Mouse (Mus musculus) bone marrow, adult 2 months (tissue): ENCODE measurements at regions not wholly inside any gene's neighbourhood (a gene's known extent, or its start where the extent isn't known, plus 50 kb on each side); places are given as distances from the start of the nearest gene placed in this dataset.

Source experiments
- H3K27ac ChIP-seq: fragments of 200-500 bp; 2 replicates; pipeline ENCODE4 v1.5.1; 2012; ENCODE audit warnings: low read depth, mild to moderate bottlenecking, control low read depth, inconsistent platforms, low read length; ENCODE audit not compliant: control insufficient read depth, poor library complexity, insufficient read depth
- H3K4me1 ChIP-seq: fragments of 200-500 bp; 2 replicates; pipeline ENCODE4 v1.6.1; 2011; ENCODE audit warnings: low read length; ENCODE audit not compliant: control insufficient read depth, insufficient read depth
- H3K4me3 ChIP-seq: fragments of 200-500 bp; replicated peaks from 2 replicates; pipeline ENCODE3; 2011; ENCODE audit warnings: mild to moderate bottlenecking, low read depth, low read length, control low read depth; ENCODE audit not compliant: control insufficient read depth
- CTCF ChIP-seq: fragments of 200-500 bp; IDR thresholded peaks from 2 replicates; pipeline ENCODE4 v1.5.1; 2011; ENCODE audit warnings: low read length, control low read depth; ENCODE audit not compliant: control insufficient read depth, insufficient read depth
- POLR2A ChIP-seq: fragments of 200-500 bp; IDR thresholded peaks from 2 replicates; pipeline ENCODE4 v1.6.1; 2011; ENCODE audit warnings: low read depth, mild to moderate bottlenecking, control low read depth, low read length, borderline replicate concordance; ENCODE audit not compliant: control insufficient read depth
- WGBS: fragments of 180-500 bp; shearing (Covaris S2); methylation state at CpG from one replicate; pipeline ENCODE4 v1.1.7; 2018; 5-methylcytosine and 5-hydroxymethylcytosine counted together

DNA sequence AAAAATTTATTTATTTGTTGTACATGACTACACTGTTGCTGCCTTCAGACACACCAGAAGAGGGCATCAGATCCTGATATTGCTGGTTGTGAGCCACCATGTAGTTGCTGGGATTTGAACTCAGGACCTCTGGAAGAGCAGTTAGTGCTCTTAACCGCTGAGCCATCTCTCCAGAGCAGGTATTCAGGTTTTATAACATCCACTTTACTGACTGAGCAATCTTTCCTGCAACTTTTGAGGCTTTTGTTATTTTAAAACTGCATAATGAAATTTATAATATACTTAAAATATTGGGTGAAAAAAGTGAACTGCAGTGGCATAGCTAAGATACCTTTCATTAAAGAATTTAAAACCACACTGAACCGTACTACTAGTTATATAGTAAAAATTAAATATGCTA lies 101.0 kb downstream of the Tbx4 start:
- Histone ChIP-seq H3K4me3 (no peak overlapping the region), H3K4me1 (no peaks in the 10 kb centered on the region), H3K27ac (no peak overlapping the region)
- TF ChIP-seq POLR2A, result no peak
- TF ChIP-seq CTCF, result no peak
- 82% methylated on average over 2 of the region's 2 CpGs for WGBS

- no peak overlapping the region for H3K4me3 ChIP-seq
- H3K4me1 ChIP-seq, result no peaks in the 10 kb centered on the region
- TF ChIP-seq POLR2A, result no peak
- no peak for TF ChIP-seq CTCF
- 3% methylated on average over 10 of the region's 10 CpGs for WGBS
- no peak overlapping the region for H3K27ac ChIP-seq
These were observed 103.3 kb downstream of the Tbx4 start for GRCm38 (mm10) chr11:85989536-85989935.

GRCm38 (mm10) chr11:85989940-85990493 lies 103.8 kb downstream of the Tbx4 start:
- Histone ChIP-seq H3K27ac (no peak overlapping the region), H3K4me1 (no peaks in the 10 kb centered on the region), H3K4me3 (no peak overlapping the region)
- TF ChIP-seq POLR2A, result no peak
- TF ChIP-seq CTCF, result no peak
- WGBS, result 15% methylated on average over 12 of the region's 12 CpGs

- TF ChIP-seq POLR2A (no peak), CTCF (no peak)
- Histone ChIP-seq H3K27ac (no peak overlapping the region), H3K4me1 (no peaks in the 10 kb centered on the region), H3K4me3 (no peak overlapping the region)
- 60% methylated on average over 29 of the region's 29 CpGs for WGBS
These were observed 109.3 kb downstream of the Tbx4 start for GRCm38 (mm10) chr11:85995318-85996095.

- Histone ChIP-seq H3K27ac (no peak overlapping the region), H3K4me1 (no peaks in the 10 kb centered on the region), H3K4me3 (no peak overlapping the region)
- 71% methylated on average over 4 of the region's 4 CpGs for WGBS
- TF ChIP-seq CTCF (no peak), POLR2A (no peak)
These were observed 110.5 kb downstream of the Tbx4 start for GRCm38 (mm10) chr11:85996686-85997085.

- Histone ChIP-seq H3K4me3 (no peak overlapping the region), H3K27ac (no peak overlapping the region), H3K4me1 (no peaks in the 10 kb centered on the region)
- TF ChIP-seq CTCF (no peak), POLR2A (no peak)
- WGBS, result 86% methylated on average over 7 of the region's 7 CpGs
These were observed 117.1 kb downstream of the Tbx4 start for GRCm38 (mm10) chr11:86003341-86003740.

DNA sequence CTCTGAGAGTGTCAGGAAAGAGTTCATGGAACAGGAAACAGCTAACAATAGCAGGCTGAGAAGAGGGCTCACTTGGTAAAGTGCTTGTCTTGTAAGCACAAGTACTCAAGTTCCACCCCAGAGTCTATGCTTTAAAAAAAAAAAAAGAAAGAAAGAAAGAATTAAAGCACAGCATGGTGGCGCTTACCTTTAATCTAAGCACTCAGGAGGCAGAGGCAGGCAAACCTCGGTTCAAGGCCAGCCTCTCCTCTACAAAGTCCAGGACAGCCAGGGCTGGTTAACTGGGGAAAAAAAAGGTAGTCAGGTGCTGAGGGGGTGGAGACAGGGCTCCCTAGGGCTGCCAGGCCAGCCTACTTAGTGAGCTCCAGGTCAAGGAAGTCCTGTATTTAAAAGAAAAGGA lies 119.1 kb downstream of the Tbx4 start:
- Histone ChIP-seq H3K4me1 (no peaks in the 10 kb centered on the region), H3K27ac (no peak overlapping the region), H3K4me3 (no peak overlapping the region)
- no peak for TF ChIP-seq CTCF
- no peak for TF ChIP-seq POLR2A
- WGBS, result 78% methylated on average over 2 of the region's 2 CpGs

GRCm38 (mm10) chr11:86005899-86006445 lies 119.8 kb downstream of the Tbx4 start:
- no peak overlapping the region for H3K27ac ChIP-seq
- 72% methylated on average over 9 of the region's 9 CpGs for WGBS
- H3K4me3 ChIP-seq, result no peak overlapping the region
- TF ChIP-seq CTCF (no peak), POLR2A (no peak)
- H3K4me1 ChIP-seq, result no peaks in the 10 kb centered on the region

GRCm38 (mm10) chr11:86006859-86007258 lies 120.6 kb downstream of the Tbx4 start:
- WGBS, result 50% methylated on average over 4 of the region's 4 CpGs

More at GRCm38 (mm10) chr11:86006859-86007258, 120.6 kb downstream of the Tbx4 start:
- TF ChIP-seq CTCF (no peak), POLR2A (no peak)
- Histone ChIP-seq H3K4me3 (no peak overlapping the region), H3K4me1 (no peaks in the 10 kb centered on the region), H3K27ac (no peak overlapping the region)
